Mouse (Mus musculus) myocyte (in vitro differentiated cells): Measurements from ENCODE around the gene Ly6g6f.
A peak's percentile ranks its signal among the peaks of the same experiment; 100 is the strongest.

ENCODE experiments used
- MAX ChIP-seq: IDR thresholded peaks from one replicate; pipeline ENCODE4 v1.6.1; 2011; ENCODE audit warnings: low read depth, mild to moderate bottlenecking, control low read depth
- MYOD1 ChIP-seq, 3 experiments: IDR thresholded peaks; one replicate each; pipeline ENCODE4 v1.6.1; 2011; ENCODE audit warnings: control low read depth in 2 of 3, low read depth in 2 of 3, mild to moderate bottlenecking in 2 of 3, moderate library complexity in 1 of 3; ENCODE audit not compliant: insufficient read length in 2 of 3, control insufficient read depth in 1 of 3
- MYOG ChIP-seq, 3 experiments: IDR thresholded peaks; one replicate each; pipeline ENCODE4 v1.6.1; 2011; ENCODE audit warnings: control low read depth in 2 of 3, low read depth in 2 of 3, mild to moderate bottlenecking in 2 of 3; ENCODE audit not compliant: insufficient read length in 2 of 3, control insufficient read depth in 1 of 3, insufficient read depth in 1 of 3
- POLR2A ChIP-seq: IDR thresholded peaks from one replicate; pipeline ENCODE4 v1.6.1; 2011; ENCODE audit warnings: low read depth, mild to moderate bottlenecking, control low read depth, moderate library complexity; ENCODE audit not compliant: insufficient read length
- TCF12 ChIP-seq: IDR thresholded peaks from one replicate; pipeline ENCODE4 v1.6.1; 2011; ENCODE audit warnings: mild to moderate bottlenecking, control low read depth; ENCODE audit not compliant: poor library complexity, insufficient read depth, severe bottlenecking
- USF1 ChIP-seq: IDR thresholded peaks from one replicate; pipeline ENCODE4 v1.6.1; 2011; ENCODE audit warnings: low read depth, mild to moderate bottlenecking, control low read depth, moderate library complexity

GRCm38 (mm10) chr17:35102299-35102698, 16.9 kb upstream of the Ly6g6f start:
- TF ChIP-seq POLR2A (no peak), USF1 (no peak), MYOG (IDR thresholded peaks at IDR 0.05; ENCODE audit: control insufficient read depth in 1 of 3, insufficient read depth in 1 of 3, insufficient read length in 2 of 3, low read depth in 2 of 3) (no peak), MAX (no peak), TCF12 (no peak), MYOD1 (IDR thresholded peaks at IDR 0.05; ENCODE audit: control insufficient read depth in 1 of 3, insufficient read length in 2 of 3, low read depth in 2 of 3) (peak in 1 of 3 experiments; percentile 28)
